14 mouse cellular contexts compared by ENCODE assay signal in genomic region chr7:127296786-127297555, GRCm38 (mm10). TPM values are rescaled to one million over a fixed set of nuclear protein-coding genes. Genes with fewer than 3 reads are reported as not detected.
DNase-seq lines count a peak whose midpoint lies in the region; ATAC-seq and TF ChIP-seq lines count a peak whose summit lies in the region.
"Had no signal": no experiment of that assay in that cellular context is flagged by ENCODE, and none has a peak within 500 bp of the region (broad histone marks: within the 10 kb centered on the region; RNA-seq: fewer than 3 reads in every experiment).

No protein-coding gene starts in this region.

- no peak for TF ChIP-seq EP300 in liver, postnatal 0 days (IDR thresholded peaks at IDR 0.05; ENCODE audit: low read depth)

- H3K36me3 ChIP-seq in liver, adult 2 months (ENCODE audit: control insufficient read depth, insufficient read depth, low read length): no peaks in the 10 kb centered on the region
- no peaks in the 10 kb centered on the region for H3K36me3 ChIP-seq in liver, postnatal 0 days (replicated peaks; ENCODE audit: insufficient read depth, low read length)
- H3K36me3 ChIP-seq in midbrain, postnatal 0 days (ENCODE audit: insufficient read depth, low read length): no peaks in the 10 kb centered on the region
- H3K36me3 ChIP-seq in hindbrain, embryonic 16.5 days (ENCODE audit: control insufficient read depth, insufficient read depth, low read length): no peaks in the 10 kb centered on the region
- H3K36me3 ChIP-seq: forebrain, embryonic 15.5 days; lung, embryonic 15.5 days had no signal

- peak overlapping the region; percentile 44 for H3K4me2 ChIP-seq in liver, postnatal 0 days (ENCODE audit: low read depth, low read length)
- no peak overlapping the region for H3K4me2 ChIP-seq in midbrain, postnatal 0 days (ENCODE audit: low read depth, low read length, poor library complexity, severe bottlenecking)
- H3K4me2 ChIP-seq in hindbrain, embryonic 16.5 days (ENCODE audit: low read length): no peak overlapping the region
- H3K4me2 ChIP-seq: forebrain, embryonic 15.5 days; lung, embryonic 15.5 days had no signal

- H3K9ac ChIP-seq in liver, adult 2 months (ENCODE audit: low read depth, low read length): no peak overlapping the region
- no peak overlapping the region for H3K9ac ChIP-seq in liver, postnatal 0 days (replicated peaks)
- H3K9ac ChIP-seq in midbrain, postnatal 0 days (replicated peaks; ENCODE audit: low read length, poor library complexity, severe bottlenecking): no peak overlapping the region
- no peak overlapping the region for H3K9ac ChIP-seq in hindbrain, embryonic 16.5 days (ENCODE audit: low read depth, low read length)
- H3K9ac ChIP-seq: forebrain, embryonic 15.5 days; lung, embryonic 15.5 days had no signal

- ATAC-seq in common myeloid progenitor, adult 5-6 weeks (replicated peaks; ENCODE audit: low read depth, poor library complexity, severe bottlenecking): peak; percentile 21; the same call in 1 of the 2 replicates
- peak; percentile 36; the same call in 1 of the 2 replicates for ATAC-seq in liver, postnatal 0 days
- no peak for ATAC-seq in midbrain, postnatal 0 days (ENCODE audit: low FRiP score)
- no peak for ATAC-seq in hindbrain, embryonic 16.5 days
- ATAC-seq: forebrain, embryonic 15.5 days; hindbrain, postnatal 0 days; midbrain, embryonic 16.5 days had no signal

- peak overlapping the region; percentile 22 for H3K4me3 ChIP-seq in liver, adult 2 months (ENCODE audit: insufficient read depth, low read depth, low read length)
- peak overlapping the region; percentile 16 for H3K4me3 ChIP-seq in liver, postnatal 0 days (ENCODE audit: low read depth, low read length)
- no peak overlapping the region for H3K4me3 ChIP-seq in midbrain, postnatal 0 days (ENCODE audit: low read depth, low read length)
- no peak overlapping the region for H3K4me3 ChIP-seq in hindbrain, embryonic 16.5 days (ENCODE audit: low read length)
- H3K4me3 ChIP-seq: forebrain, embryonic 15.5 days; layer of hippocampus, adult 2 months; lung, embryonic 15.5 days had no signal

- no peak overlapping the region for H3K27ac ChIP-seq in liver, adult 2 months (replicated peaks; ENCODE audit: insufficient read depth, low read depth, low read length)
- peak overlapping the region; percentile 61; the same call in 1 of the 2 replicates for H3K27ac ChIP-seq in liver, postnatal 0 days (ENCODE audit: low read depth)
- no peak overlapping the region for H3K27ac ChIP-seq in midbrain, postnatal 0 days (ENCODE audit: low read depth, low read length)
- no peak overlapping the region for H3K27ac ChIP-seq in hindbrain, embryonic 16.5 days (ENCODE audit: low read depth, low read length)
- H3K27ac ChIP-seq: forebrain, embryonic 15.5 days; hindbrain, postnatal 0 days; layer of hippocampus, adult 2 months; lung, embryonic 15.5 days had no signal

- WGBS in liver, adult 2 months: 85% methylated on average over 5 of the region's 5 CpGs
- WGBS in liver, postnatal 0 days (ENCODE audit: insufficient replicate concordance): 63% methylated on average over 5 of the region's 5 CpGs
- WGBS in midbrain, postnatal 0 days: 86% methylated on average over 5 of the region's 5 CpGs
- WGBS in hindbrain, embryonic 16.5 days: 86% methylated on average over 5 of the region's 5 CpGs

- H3K4me1 ChIP-seq in liver, adult 2 months (ENCODE audit: control insufficient read depth, insufficient read depth, low read length): no peaks in the 10 kb centered on the region
- no peaks in the 10 kb centered on the region for H3K4me1 ChIP-seq in liver, postnatal 0 days (ENCODE audit: insufficient read depth)
- H3K4me1 ChIP-seq in midbrain, postnatal 0 days (ENCODE audit: insufficient read depth, low read length): no peaks in the 10 kb centered on the region
- H3K4me1 ChIP-seq in hindbrain, embryonic 16.5 days (ENCODE audit: control insufficient read depth, insufficient read depth, low read depth, low read length): no peaks in the 10 kb centered on the region
- H3K4me1 ChIP-seq: forebrain, embryonic 15.5 days; lung, embryonic 15.5 days had no signal

- no peaks in the 10 kb centered on the region for H3K27me3 ChIP-seq in liver, adult 2 months (ENCODE audit: control insufficient read depth, insufficient read depth, low read length)
- H3K27me3 ChIP-seq in liver, postnatal 0 days (ENCODE audit: insufficient read depth, low read length): no peaks in the 10 kb centered on the region
- H3K27me3 ChIP-seq in midbrain, postnatal 0 days (ENCODE audit: insufficient read depth, low read length): no peaks in the 10 kb centered on the region
- H3K27me3 ChIP-seq in hindbrain, embryonic 16.5 days (replicated peaks; ENCODE audit: control insufficient read depth, insufficient read depth, low read length): no peaks in the 10 kb centered on the region
- H3K27me3 ChIP-seq: forebrain, embryonic 15.5 days; lung, embryonic 15.5 days had no signal

- H3K79me2 ChIP-seq in liver, adult 2 months (ENCODE audit: control insufficient read depth, insufficient read depth, low read length): no peaks in the 10 kb centered on the region

- no peak for TF ChIP-seq POLR2A in liver, adult 2 months (IDR thresholded peaks at IDR 0.05; ENCODE audit: extremely low read depth, insufficient read depth, low read length)

- no peak for TF ChIP-seq CTCF in liver, adult 2 months (IDR thresholded peaks at IDR 0.05; ENCODE audit: low read depth, low read length)
- no peak for TF ChIP-seq CTCF in liver, postnatal 0 days (IDR thresholded peaks at IDR 0.05; ENCODE audit: low read depth)
- TF ChIP-seq CTCF in midbrain, postnatal 0 days (IDR thresholded peaks at IDR 0.05): no peak

- peak; percentile 19 for DNase-seq in liver, adult 2 months (ENCODE audit: extremely low read depth, low read depth, low spot score)
- DNase-seq in liver: no peak
- no peak for DNase-seq in liver, postnatal 0 days
- peak; percentile 58 for DNase-seq in thymus, postnatal 25 days
- no peak for DNase-seq in midbrain, postnatal 0 days (ENCODE audit: low spot score)
- DNase-seq: adrenal gland, adult 8-10 months; gastrocnemius, postnatal 14 days had no signal

- no peaks in the 10 kb centered on the region for H3K9me3 ChIP-seq in liver, postnatal 0 days (ENCODE audit: low read length)
- H3K9me3 ChIP-seq in midbrain, postnatal 0 days (ENCODE audit: low read length): no peaks in the 10 kb centered on the region
- no peaks in the 10 kb centered on the region for H3K9me3 ChIP-seq in hindbrain, embryonic 16.5 days (ENCODE audit: control insufficient read depth, low read length)
- H3K9me3 ChIP-seq: forebrain, embryonic 15.5 days; lung, embryonic 15.5 days had no signal

RNA-seq across cellular contexts. Expression of gene Itgal, which starts 0.9 kb away (rescaled TPM):
- 4.3 and 5.2 TPM in 2 replicates for total RNA-seq in liver, adult 2 months (2014; rRNA removed)
- polyA plus RNA-seq in liver, adult 2 months (2012; rRNA removed): 3.9 and 6.8 TPM in 2 replicates
- 26.1 and 31.6 TPM in 2 replicates for total RNA-seq in common myeloid progenitor, adult 5-6 weeks (2017)
- polyA plus RNA-seq in liver, postnatal 0 days (2015; fragmentation: Nextera tagmentation; extraction: Ambion mirVana): 5.9 and 6.8 TPM in 2 replicates
- total RNA-seq in midbrain, postnatal 0 days (2014; rRNA removed): 0.49 and 0.61 TPM in 2 replicates
- 0.22 TPM in 2 replicates for polyA plus RNA-seq in midbrain, postnatal 0 days (2015; fragmentation: Nextera tagmentation; extraction: Ambion mirVana)
- polyA plus RNA-seq in hindbrain, embryonic 16.5 days (2015; fragmentation: Nextera tagmentation; extraction: Ambion mirVana): 0.26 and 0.44 TPM in 2 replicates
- total RNA-seq: hindbrain, postnatal 0 days had no signal

RNA-seq across cellular contexts. Expression of gene Sephs2, which starts 23.1 kb away (rescaled TPM):
- total RNA-seq in liver, adult 2 months (2014; rRNA removed): 939 and 948 TPM in 2 replicates
- polyA plus RNA-seq in liver, adult 2 months (2012; rRNA removed): 388 and 524 TPM in 2 replicates
- 99.1 and 102 TPM in 2 replicates for total RNA-seq in common myeloid progenitor, adult 5-6 weeks (2017)
- polyA plus RNA-seq in liver, postnatal 0 days (2015; fragmentation: Nextera tagmentation; extraction: Ambion mirVana): 712 and 714 TPM in 2 replicates
- 70.0 and 79.3 TPM in 2 replicates for total RNA-seq in midbrain, postnatal 0 days (2014; rRNA removed)
- 95.1 and 95.2 TPM in 2 replicates for polyA plus RNA-seq in midbrain, postnatal 0 days (2015; fragmentation: Nextera tagmentation; extraction: Ambion mirVana)
- polyA plus RNA-seq in hindbrain, embryonic 16.5 days (2015; fragmentation: Nextera tagmentation; extraction: Ambion mirVana): 54.2 and 58.9 TPM in 2 replicates

RNA-seq across cellular contexts. Expression of gene Dctpp1, which starts 36.5 kb away (rescaled TPM):
- total RNA-seq in liver, adult 2 months (2014; rRNA removed): 61.5 and 70.2 TPM in 2 replicates
- 70.7 and 73.4 TPM in 2 replicates for polyA plus RNA-seq in liver, adult 2 months (2012; rRNA removed)
- total RNA-seq in common myeloid progenitor, adult 5-6 weeks (2017): 85.1 and 88.3 TPM in 2 replicates
- polyA plus RNA-seq in liver, postnatal 0 days (2015; fragmentation: Nextera tagmentation; extraction: Ambion mirVana): 96.8 and 107 TPM in 2 replicates
- total RNA-seq in midbrain, postnatal 0 days (2014; rRNA removed): 75.0 and 92.2 TPM in 2 replicates
- polyA plus RNA-seq in midbrain, postnatal 0 days (2015; fragmentation: Nextera tagmentation; extraction: Ambion mirVana): 120 and 132 TPM in 2 replicates
- polyA plus RNA-seq in hindbrain, embryonic 16.5 days (2015; fragmentation: Nextera tagmentation; extraction: Ambion mirVana): 118 and 122 TPM in 2 replicates

RNA-seq across cellular contexts. Expression of gene Zfp768, which starts 48.4 kb away (rescaled TPM):
- 7.7 and 9.5 TPM in 2 replicates for total RNA-seq in liver, adult 2 months (2014; rRNA removed)
- 21.2 and 28.0 TPM in 2 replicates for polyA plus RNA-seq in liver, adult 2 months (2012; rRNA removed)
- total RNA-seq in common myeloid progenitor, adult 5-6 weeks (2017): 5.1 and 6.8 TPM in 2 replicates
- polyA plus RNA-seq in liver, postnatal 0 days (2015; fragmentation: Nextera tagmentation; extraction: Ambion mirVana): 4.8 and 6.4 TPM in 2 replicates
- 47.2 and 56.3 TPM in 2 replicates for total RNA-seq in midbrain, postnatal 0 days (2014; rRNA removed)
- 12.7 and 14.9 TPM in 2 replicates for polyA plus RNA-seq in midbrain, postnatal 0 days (2015; fragmentation: Nextera tagmentation; extraction: Ambion mirVana)
- 16.3 and 17.4 TPM in 2 replicates for polyA plus RNA-seq in hindbrain, embryonic 16.5 days (2015; fragmentation: Nextera tagmentation; extraction: Ambion mirVana)

RNA-seq across cellular contexts. Expression of gene Zfp771, which starts 52.9 kb away (rescaled TPM):
- 19.6 and 30.1 TPM in 2 replicates for total RNA-seq in liver, adult 2 months (2014; rRNA removed)
- 52.8 and 57.7 TPM in 2 replicates for polyA plus RNA-seq in liver, adult 2 months (2012; rRNA removed)
- total RNA-seq in common myeloid progenitor, adult 5-6 weeks (2017): 6.3 and 8.9 TPM in 2 replicates
- polyA plus RNA-seq in liver, postnatal 0 days (2015; fragmentation: Nextera tagmentation; extraction: Ambion mirVana): 15.5 and 17.8 TPM in 2 replicates
- 76.8 and 94.5 TPM in 2 replicates for total RNA-seq in midbrain, postnatal 0 days (2014; rRNA removed)
- polyA plus RNA-seq in midbrain, postnatal 0 days (2015; fragmentation: Nextera tagmentation; extraction: Ambion mirVana): 80.2 and 83.8 TPM in 2 replicates
- 76.8 and 82.6 TPM in 2 replicates for polyA plus RNA-seq in hindbrain, embryonic 16.5 days (2015; fragmentation: Nextera tagmentation; extraction: Ambion mirVana)

Comparison
In these comparisons a context has a peak if more than half of its experiments do, and no peak if none do; other contexts are left out.
1. DNase-seq: peak in liver, adult 2 months (single experiment) and thymus, postnatal 25 days (single experiment); none in liver (single experiment), liver, postnatal 0 days (single experiment) and midbrain, postnatal 0 days (single experiment).
2. H3K4me3 ChIP-seq: peak in liver, adult 2 months (single experiment) and liver, postnatal 0 days (single experiment); none in midbrain, postnatal 0 days (single experiment) and hindbrain, embryonic 16.5 days (single experiment).
3. ATAC-seq: peak in common myeloid progenitor, adult 5-6 weeks (single experiment) and liver, postnatal 0 days (single experiment); none in midbrain, postnatal 0 days (single experiment) and hindbrain, embryonic 16.5 days (single experiment).